Mouse (Mus musculus) NIH3T3 (cell line): Measurements from ENCODE around the gene Olfr504.
"Not testable (repeated sequence)": the region's sequence is repeated elsewhere in the genome, so short reads cannot be mapped to it uniquely, and the experiment has no call there.

Experiments used
- DNase-seq: peaks from one replicate; pipeline ENCODE4 v3.0.0-alpha.2; 2012; ENCODE audit warnings: low read depth

Gene Olfr504

GRCm38 (mm10) chr7:108565693-108566092 lies at the start of gene Olfr504:
TSS of gene Olfr504 (minus strand) at chr7:108565793.
- no peak for DNase-seq

GRCm38 (mm10) chr7:108614110-108614509 lies 48.5 kb upstream of the Olfr504 start:
- DNase-seq, result no peak

- DNase-seq, result no peak
Observed at GRCm38 (mm10) chr7:108610487-108610886, 44.9 kb upstream of the Olfr504 start, which contains the start of gene Olfr506. TSS of gene Olfr506 (plus strand) at chr7:108610787.

GRCm38 (mm10) chr7:108601916-108602315 lies 36.3 kb upstream of the Olfr504 start:
- not testable (repeated sequence) for DNase-seq

GRCm38 (mm10) chr7:108589797-108590196 lies 24.2 kb upstream of the Olfr504 start:
- no peak for DNase-seq

- not testable (repeated sequence) for DNase-seq
Observed at GRCm38 (mm10) chr7:108544227-108544626, 21.4 kb downstream of the Olfr504 start, which contains the start of gene Olfr503. TSS of gene Olfr503 (plus strand) at chr7:108544527.

- no peak for DNase-seq
Observed at GRCm38 (mm10) chr7:108542416-108542815, 23.2 kb downstream of the Olfr504 start.

GRCm38 (mm10) chr7:108524965-108525364 lies 40.6 kb downstream of the Olfr504 start, which contains the start of gene Olfr502:
TSS of gene Olfr502 (minus strand) at chr7:108525065.
- DNase-seq, result no peak
